Mouse (Mus musculus): ENCODE data around the gene Rab30. TPM values are rescaled to one million over a fixed set of nuclear protein-coding genes. Genes with fewer than 3 reads are reported as not detected.

Rab30 gene
- total and polyA plus RNA-seq, 3 experiments, result 39.1 to 105 (median 66.2) TPM

- Histone ChIP-seq H3K79me2 (replicated peaks; ENCODE audit: control insufficient read depth, extremely low read depth, insufficient read depth, poor library complexity, severe bottlenecking) (no peaks in the 10 kb centered on the region), H3K9me3 (replicated peaks; ENCODE audit: low read length) (no peaks in the 10 kb centered on the region), H3K27ac (ENCODE audit: insufficient read depth, low read depth) (no peak overlapping the region), H3K27me3 (replicated peaks) (no peaks in the 10 kb centered on the region), H3K4me1 (ENCODE audit: control insufficient read depth in 1 of 2, insufficient read depth in 2 of 2) (peaks cover 0 to 7% of the 10 kb centered on the region in 2 experiments; a peak in 1 of 4 replicates), H3K4me2 (ENCODE audit: insufficient read depth, low read depth, poor library complexity, severe bottlenecking) (no peak overlapping the region), H3K9ac (ENCODE audit: insufficient read depth, low read depth) (no peak overlapping the region), H3K4me3 (replicated peaks in 1 of 3; ENCODE audit: low read depth in 2 of 3, low read length in 2 of 3, poor library complexity in 1 of 3) (no peak overlapping the region), H3K36me3 (replicated peaks in 1 of 2; ENCODE audit: control insufficient read depth in 1 of 2, insufficient read depth in 1 of 2, low read length in 1 of 2) (no peaks in the 10 kb centered on the region)
- in situ Hi-C loops (cut with MboI; ENCODE audit: low pct_ligation_motif_present, low pct_unique_long_range_greater_than_20kb, low sequenced_read_pairs) (no loop called here), dilution Hi-C loops (cut with MboI; ENCODE audit: extremely low pct_ligation_motif_present, extremely low pct_unique_long_range_greater_than_20kb, low sequenced_read_pairs) (no loop called here)
- no peak for DNase-seq (ENCODE audit: extremely low read depth)
- TF ChIP-seq EP300 (IDR thresholded peaks at IDR 0.05; ENCODE audit: low read length) (no peak), E2F4 (IDR thresholded peaks at IDR 0.05; ENCODE audit: insufficient replicate concordance, low read depth, low read length) (no peak), MAZ (IDR thresholded peaks at IDR 0.05; ENCODE audit: low read depth, low read length) (no peak), GABPA (IDR thresholded peaks at IDR 0.05; ENCODE audit: insufficient replicate concordance, low read depth, low read length) (no peak), MXI1 (IDR thresholded peaks at IDR 0.05; ENCODE audit: low read depth, low read length) (no peak), ZKSCAN1 (IDR thresholded peaks at IDR 0.05; ENCODE audit: borderline replicate concordance, low read depth, low read length) (no peak), CHD2 (IDR thresholded peaks at IDR 0.05; ENCODE audit: low read length) (no peak), ZNF384 (IDR thresholded peaks at IDR 0.05; ENCODE audit: low read depth, low read length) (no peak), RCOR1 (conservative IDR thresholded peaks at IDR 0.05; ENCODE audit: low read depth, low read length) (no peak), MEF2A (IDR thresholded peaks at IDR 0.05; ENCODE audit: borderline replicate concordance, low read depth, low read length) (no peak), MYC (IDR thresholded peaks at IDR 0.05; ENCODE audit: low read depth, low read length) (no peak), USF2 (conservative IDR thresholded peaks at IDR 0.05; ENCODE audit: low read depth, low read length) (no peak), MAX (IDR thresholded peaks at IDR 0.05; ENCODE audit: low read length) (no peak), UBTF (IDR thresholded peaks at IDR 0.05; ENCODE audit: low read depth, low read length) (no peak), TBP (conservative IDR thresholded peaks at IDR 0.05; ENCODE audit: low read depth, low read length) (no peak), SIN3A (IDR thresholded peaks at IDR 0.05; ENCODE audit: low read length) (no peak), CHD1 (IDR thresholded peaks at IDR 0.05; ENCODE audit: low read depth, low read length) (no peak)
Observed at GRCm38 (mm10) chr7:92777108-92777973, 35.9 kb downstream of the Rab30 start.

GRCm38 (mm10) chr7:92779058-92779457 is 37.7 kb downstream of the Rab30 start:
- Histone ChIP-seq H3K9me3 (replicated peaks; ENCODE audit: low read length) (no peaks in the 10 kb centered on the region), H3K4me1 (ENCODE audit: control insufficient read depth in 1 of 2, insufficient read depth in 2 of 2) (peaks cover 3 to 20% of the 10 kb centered on the region in 2 experiments; a peak in 3 of 4 replicates), H3K4me2 (ENCODE audit: insufficient read depth, low read depth, poor library complexity, severe bottlenecking) (no peak overlapping the region), H3K27me3 (replicated peaks) (no peaks in the 10 kb centered on the region), H3K79me2 (replicated peaks; ENCODE audit: control insufficient read depth, extremely low read depth, insufficient read depth, poor library complexity, severe bottlenecking) (no peaks in the 10 kb centered on the region), H3K9ac (ENCODE audit: insufficient read depth, low read depth) (no peak overlapping the region), H3K4me3 (replicated peaks in 1 of 3; ENCODE audit: low read depth in 2 of 3, low read length in 2 of 3, poor library complexity in 1 of 3) (no peak overlapping the region), H3K36me3 (replicated peaks in 1 of 2; ENCODE audit: control insufficient read depth in 1 of 2, insufficient read depth in 1 of 2, low read length in 1 of 2) (no peaks in the 10 kb centered on the region), H3K27ac (ENCODE audit: insufficient read depth, low read depth) (no peak overlapping the region)
- dilution Hi-C loops (cut with MboI; ENCODE audit: extremely low pct_ligation_motif_present, extremely low pct_unique_long_range_greater_than_20kb, low sequenced_read_pairs), result no loop called here
- TF ChIP-seq ZKSCAN1 (IDR thresholded peaks at IDR 0.05; ENCODE audit: borderline replicate concordance, low read depth, low read length) (no peak), SIN3A (IDR thresholded peaks at IDR 0.05; ENCODE audit: low read length) (no peak), IRF4 (IDR thresholded peaks at IDR 0.05; ENCODE audit: low read depth, low read length) (no peak), MAZ (IDR thresholded peaks at IDR 0.05; ENCODE audit: low read depth, low read length) (no peak), JUN (IDR thresholded peaks at IDR 0.05; ENCODE audit: insufficient read depth, low read depth, low read length) (no peak), CHD1 (IDR thresholded peaks at IDR 0.05; ENCODE audit: low read depth, low read length) (no peak), UBTF (IDR thresholded peaks at IDR 0.05; ENCODE audit: low read depth, low read length) (no peak), RCOR1 (conservative IDR thresholded peaks at IDR 0.05; ENCODE audit: low read depth, low read length) (no peak), TBP (conservative IDR thresholded peaks at IDR 0.05; ENCODE audit: low read depth, low read length) (no peak), HCFC1 (IDR thresholded peaks at IDR 0.05; ENCODE audit: low read depth, low read length) (no peak), POLR2A (IDR thresholded peaks at IDR 0.05; ENCODE audit: low read depth, low read length) (no peak), CHD2 (IDR thresholded peaks at IDR 0.05; ENCODE audit: low read length) (no peak), NELFE (IDR thresholded peaks at IDR 0.05; ENCODE audit: low read depth, low read length) (no peak), CTCF (conservative IDR thresholded peaks at IDR 0.05 in 1 of 2, IDR thresholded peaks at IDR 0.05 in 1 of 2; ENCODE audit: low read depth in 2 of 2, low read length in 2 of 2) (no peak), MAFK (IDR thresholded peaks at IDR 0.05; ENCODE audit: insufficient replicate concordance, low read length) (no peak), KAT2A (IDR thresholded peaks at IDR 0.05; ENCODE audit: insufficient replicate concordance, low read length) (no peak), JUND (conservative IDR thresholded peaks at IDR 0.05; ENCODE audit: low read depth, low read length) (no peak)
- DNase-seq (ENCODE audit: extremely low read depth), result no peak
- in situ Hi-C loops (cut with MboI; ENCODE audit: low pct_ligation_motif_present, low pct_unique_long_range_greater_than_20kb, low sequenced_read_pairs), result no loop called here
